Mouse (Mus musculus): ENCODE data around the gene Cbr3.

GRCm38 (mm10) chr16:93725417-93726144 lies 42.6 kb downstream of the Cbr3 start:
- no peak for TF ChIP-seq CTCF (conservative IDR thresholded peaks at IDR 0.05; ENCODE audit: low read length)
- TF ChIP-seq NANOG (IDR thresholded peaks at IDR 0.05; ENCODE audit: borderline replicate concordance, low read length), result no peak
- no peak for TF ChIP-seq POU5F1 (IDR thresholded peaks at IDR 0.05; ENCODE audit: borderline replicate concordance, low read length)

Data from E14TG2a.4 (cell line).